Mouse (Mus musculus) limb, embryonic 14.5 days (tissue): ENCODE measurements at regions not wholly inside any gene's neighbourhood (a gene's known extent, or its start where the extent isn't known, plus 50 kb on each side); places are given as distances from the start of the nearest gene placed in this dataset.

Source experiments
- ATAC-seq: fragments of 200-750 bp; cut with Nextera tagmentation; 2 replicates; pipeline ENCODE4 v1.8.0; 2017; ENCODE audit warnings: low read depth, moderate number of reproducible peaks, moderate TSS enrichment; ENCODE audit not compliant: low FRiP score
- DNase-seq: peaks from one replicate; pipeline ENCODE4 v3.0.0-alpha.2; 2015; ENCODE audit warnings: low spot score
- H3K27ac ChIP-seq: fragments of 300-500 bp; sonication (generic); replicated peaks from 2 replicates; pipeline ENCODE4 v1.5.1; 2014; ENCODE audit warnings: low read depth, mild to moderate bottlenecking, low read length, moderate library complexity, mixed read lengths
- H3K27me3 ChIP-seq: fragments of 300-500 bp; sonication (generic); 2 replicates; pipeline ENCODE4 v1.6.1; 2014; ENCODE audit warnings: low read length, mixed read lengths; ENCODE audit not compliant: control insufficient read depth, insufficient read depth
- H3K36me3 ChIP-seq: fragments of 300-500 bp; sonication (generic); 2 replicates; pipeline ENCODE4 v1.6.1; 2014; ENCODE audit warnings: mild to moderate bottlenecking, low read length, moderate library complexity, mixed read lengths; ENCODE audit not compliant: control insufficient read depth, insufficient read depth
- H3K4me1 ChIP-seq: fragments of 300-500 bp; sonication (generic); 2 replicates; pipeline ENCODE4 v1.6.1; 2014; ENCODE audit warnings: antibody characterized with exemption, low read length, mixed read lengths; ENCODE audit not compliant: control insufficient read depth, insufficient read depth
- H3K4me2 ChIP-seq: fragments of 300-500 bp; sonication (generic); replicated peaks from 2 replicates; pipeline ENCODE4 v1.6.1; 2014; ENCODE audit warnings: low read depth, mild to moderate bottlenecking, low read length, moderate library complexity; ENCODE audit not compliant: severe bottlenecking
- H3K4me3 ChIP-seq: fragments of 300-500 bp; sonication (generic); replicated peaks from 2 replicates; pipeline ENCODE4 v1.5.1; 2014; ENCODE audit warnings: low read length
- H3K9ac ChIP-seq: fragments of 300-500 bp; sonication (generic); 2 replicates; pipeline ENCODE4 v1.6.1; 2014; ENCODE audit warnings: mild to moderate bottlenecking, low read depth, low read length, moderate library complexity; ENCODE audit not compliant: severe bottlenecking
- H3K9me3 ChIP-seq: fragments of 300-500 bp; sonication (generic); 2 replicates; pipeline ENCODE4 v1.6.1; 2016; ENCODE audit warnings: low read length; ENCODE audit not compliant: control insufficient read depth
- POLR2A ChIP-seq: fragments of 200-500 bp; IDR thresholded peaks from 2 replicates; pipeline ENCODE4 v1.8.0; 2012; ENCODE audit warnings: inconsistent platforms, mild to moderate bottlenecking, moderate library complexity, borderline replicate concordance; ENCODE audit not compliant: insufficient read depth, insufficient read length; ENCODE audit errors: extremely low read depth
- WGBS: fragments of 180-500 bp; shearing (Covaris S2); extraction: QIAGEN DNeasy Blood & Tissue Kit; methylation state at CpG from one replicate; pipeline ENCODE4 v1.1.7; 2014; 5-methylcytosine and 5-hydroxymethylcytosine counted together

DNA sequence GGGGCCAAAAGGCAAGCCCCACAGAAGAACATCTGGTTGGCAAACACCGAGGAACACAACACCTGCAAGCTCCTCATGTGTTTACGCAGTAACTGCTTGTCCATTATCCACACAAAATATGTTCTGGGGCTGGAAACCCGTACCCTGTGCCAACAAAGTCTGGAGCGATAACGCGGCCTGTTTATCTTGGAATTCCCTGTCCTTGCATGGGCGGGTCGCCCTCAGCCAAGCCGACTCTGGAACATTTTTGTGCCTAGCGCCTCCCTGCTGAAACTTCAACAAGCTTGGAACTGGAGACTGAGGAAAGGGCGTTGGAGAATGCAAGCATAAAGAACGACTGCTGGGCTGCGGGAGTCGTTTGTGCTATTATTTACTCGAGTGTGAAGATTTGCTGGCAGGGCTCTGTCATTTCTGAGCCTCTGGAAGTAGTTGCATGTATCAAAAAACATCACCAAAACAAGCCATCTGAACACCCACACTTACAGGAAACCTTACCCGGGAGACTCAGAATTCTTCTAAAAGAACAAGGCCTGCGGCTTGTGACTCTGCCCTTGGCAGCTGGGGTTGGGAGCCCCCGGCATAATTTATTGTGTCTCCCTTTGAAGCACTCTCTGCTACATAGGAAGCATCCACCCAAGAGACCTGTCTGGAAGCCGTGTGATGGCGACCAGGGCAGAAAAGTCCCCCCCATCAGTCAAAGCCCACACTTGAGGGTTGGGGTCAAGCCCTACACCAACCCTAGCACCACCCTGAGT, 338.3 kb upstream of the Rgma start:
- Histone ChIP-seq H3K9ac (no peak overlapping the region), H3K4me1 (peaks cover 16% of the 10 kb centered on the region; the same call in 1 of the 2 replicates), H3K4me3 (no peak overlapping the region), H3K4me2 (no peak overlapping the region), H3K36me3 (no peaks in the 10 kb centered on the region), H3K9me3 (no peaks in the 10 kb centered on the region), H3K27me3 (no peaks in the 10 kb centered on the region), H3K27ac (no peak overlapping the region; the same call in 1 of the 2 replicates)
- WGBS: 38% methylated on average over 20 of the region's 20 CpGs
- ATAC-seq (peak; percentile 34; the same call in 1 of the 2 replicates), DNase-seq (peak; percentile 60)
- TF ChIP-seq POLR2A: no peak

- no peaks in the 10 kb centered on the region for H3K36me3 ChIP-seq
- H3K4me3 ChIP-seq: no peak overlapping the region
- 87% methylated on average over 9 of the region's 9 CpGs for WGBS
- no peak for ATAC-seq
- H3K27ac ChIP-seq: no peak overlapping the region
- no peaks in the 10 kb centered on the region for H3K27me3 ChIP-seq
- peaks cover 16% of the 10 kb centered on the region; the same call in 1 of the 2 replicates for H3K4me1 ChIP-seq
- no peaks in the 10 kb centered on the region for H3K9me3 ChIP-seq
- DNase-seq: no peak
- no peak for TF ChIP-seq POLR2A
- no peak overlapping the region for H3K4me2 ChIP-seq
- H3K9ac ChIP-seq: no peak overlapping the region
Measured at GRCm38 (mm10) chr7:73037638-73038037, 337.7 kb upstream of the Rgma start.

DNA sequence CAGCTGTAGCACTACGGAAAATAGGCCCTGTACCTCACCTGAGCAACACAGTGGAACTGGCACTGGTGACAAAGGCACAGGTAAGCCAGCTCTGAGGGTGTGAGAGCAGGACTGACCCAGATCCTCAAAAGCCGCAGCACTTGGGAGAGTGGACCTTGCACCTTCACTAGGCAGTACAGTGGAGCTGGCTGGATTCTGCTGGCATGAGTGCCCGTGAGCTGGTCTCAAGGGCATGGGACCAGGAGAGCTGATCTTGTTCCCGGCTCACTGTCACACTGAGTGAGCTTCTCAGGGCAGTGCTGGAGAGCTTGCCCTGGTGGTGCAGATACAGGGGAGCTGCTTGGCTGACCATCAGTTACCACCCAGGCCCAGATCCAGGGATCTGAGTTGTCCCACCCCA, 335.4 kb upstream of the Rgma start:
- no peak for TF ChIP-seq POLR2A

DNA sequence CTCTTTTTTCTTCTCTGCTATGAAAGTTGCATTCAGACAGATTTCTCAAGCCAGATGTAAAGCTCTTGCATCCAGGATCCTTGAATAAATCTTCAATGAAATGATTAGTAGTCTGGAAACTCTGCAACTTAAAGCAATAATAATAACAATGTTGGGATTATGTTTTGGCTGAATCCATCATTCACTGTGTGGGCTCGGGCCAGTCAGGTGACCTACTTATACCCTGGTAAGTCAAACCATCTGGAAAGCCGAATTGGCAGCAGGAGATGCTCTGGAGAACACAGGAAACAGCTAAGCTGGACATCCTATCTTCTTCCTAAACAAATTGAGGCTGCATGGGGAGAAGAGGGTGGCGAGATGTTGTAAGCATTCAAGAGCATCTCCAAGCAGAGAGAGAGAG, 331.0 kb upstream of the Rgma start:
- no peak for ATAC-seq
- WGBS: 59% methylated on average over 3 of the region's 3 CpGs

More for the DNA sequence above, 335.4 kb upstream of the Rgma start:
- no peak for DNase-seq
- WGBS: 92% methylated on average over 4 of the region's 4 CpGs
- Histone ChIP-seq H3K9me3 (no peaks in the 10 kb centered on the region), H3K36me3 (no peaks in the 10 kb centered on the region), H3K27ac (no peak overlapping the region), H3K4me2 (no peak overlapping the region), H3K27me3 (no peaks in the 10 kb centered on the region), H3K4me3 (no peak overlapping the region), H3K9ac (no peak overlapping the region), H3K4me1 (peaks cover 16% of the 10 kb centered on the region; the same call in 1 of the 2 replicates)
- no peak for ATAC-seq

GRCm38 (mm10) chr7:73055891-73056290, 319.4 kb upstream of the Rgma start:
- Histone ChIP-seq H3K27me3 (no peaks in the 10 kb centered on the region), H3K4me2 (no peak overlapping the region), H3K4me1 (no peaks in the 10 kb centered on the region), H3K27ac (no peak overlapping the region), H3K9ac (no peak overlapping the region), H3K4me3 (no peak overlapping the region), H3K36me3 (no peaks in the 10 kb centered on the region), H3K9me3 (no peaks in the 10 kb centered on the region)
- TF ChIP-seq POLR2A: no peak
- DNase-seq (no peak), ATAC-seq (no peak)
- WGBS: 83% methylated on average over 2 of the region's 2 CpGs

More for the DNA sequence above, 331.0 kb upstream of the Rgma start:
- H3K27me3 ChIP-seq: no peaks in the 10 kb centered on the region
- peak; percentile 21 for DNase-seq
- no peak overlapping the region for H3K4me2 ChIP-seq
- H3K36me3 ChIP-seq: no peaks in the 10 kb centered on the region
- no peak for TF ChIP-seq POLR2A
- H3K27ac ChIP-seq: no peak overlapping the region
- H3K4me1 ChIP-seq: no peaks in the 10 kb centered on the region
- H3K9me3 ChIP-seq: no peaks in the 10 kb centered on the region
- H3K4me3 ChIP-seq: no peak overlapping the region
- no peak overlapping the region for H3K9ac ChIP-seq
